Mouse (Mus musculus) monocyte, adult 2 months (primary cell): Measurements from ENCODE around the gene Gk5.
"Not testable (repeated sequence)": the region's sequence is repeated elsewhere in the genome, so short reads cannot be mapped to it uniquely, and the experiment has no call there.

ENCODE experiments used
- DNase-seq, 2 experiments: peaks; one replicate each; pipeline ENCODE4 v3.0.0; 2022; ENCODE audit warnings: low spot score in 2 of 2, low read depth in 1 of 2

Gene Gk5

DNA sequence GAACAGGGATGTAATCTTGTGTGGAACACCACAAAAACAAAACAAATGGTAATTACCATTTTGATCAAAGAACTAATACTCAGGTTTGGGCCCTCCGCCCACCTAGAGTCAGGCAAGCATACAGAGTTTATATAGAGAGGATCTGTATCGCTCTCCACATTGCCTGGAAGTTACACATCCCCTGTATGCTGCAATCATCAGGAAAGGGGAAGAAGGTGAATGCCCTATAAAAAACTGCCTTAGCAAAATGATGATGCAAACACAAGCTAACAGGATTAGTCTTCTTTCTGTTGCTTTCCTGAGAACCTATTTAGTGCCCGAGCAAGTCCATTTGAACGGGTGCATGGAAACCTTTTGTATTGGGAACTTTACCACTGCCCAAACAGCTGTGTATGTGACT, 24.5 kb downstream of the Gk5 start:
- no peak for DNase-seq

DNA sequence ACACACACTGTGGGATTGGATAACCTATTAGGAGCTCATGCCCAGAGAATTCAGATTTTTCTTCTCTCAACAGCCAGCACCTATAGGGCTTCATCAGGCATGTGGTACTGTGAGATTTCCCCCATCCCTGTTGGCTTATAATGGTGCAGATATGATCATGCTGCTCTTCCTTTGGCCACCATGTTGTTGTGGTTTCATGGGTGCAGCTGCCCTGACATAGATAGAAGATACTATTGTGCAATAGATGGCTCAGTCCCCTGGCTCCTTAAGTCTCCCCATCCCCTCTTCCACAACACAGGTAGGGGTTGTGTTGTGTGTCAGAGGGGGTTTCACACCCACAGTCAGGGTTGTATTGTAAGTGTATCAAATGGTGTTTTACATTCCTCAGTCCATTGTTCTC, 25.7 kb downstream of the Gk5 start:
- DNase-seq, result no peak

DNA sequence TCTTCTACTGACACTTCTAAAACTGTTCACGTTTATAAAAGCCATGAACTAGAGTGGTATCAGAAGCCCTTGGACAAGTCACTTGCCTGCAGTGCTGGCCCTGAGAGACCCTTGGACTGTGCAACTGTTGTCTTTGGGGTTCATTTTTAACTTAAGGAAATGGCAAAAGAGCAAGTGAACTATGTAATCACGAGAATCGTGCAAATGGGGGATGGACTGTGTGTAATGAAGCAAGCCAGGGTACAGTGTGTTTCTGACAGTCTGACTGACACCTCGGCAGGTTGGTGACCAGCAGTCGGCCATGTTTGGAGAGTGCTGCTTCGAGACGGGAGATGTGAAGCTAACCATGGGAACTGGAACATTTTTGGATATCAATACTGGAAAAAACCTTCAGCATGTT, 33.6 kb downstream of the Gk5 start:
- DNase-seq, result no peak

DNA sequence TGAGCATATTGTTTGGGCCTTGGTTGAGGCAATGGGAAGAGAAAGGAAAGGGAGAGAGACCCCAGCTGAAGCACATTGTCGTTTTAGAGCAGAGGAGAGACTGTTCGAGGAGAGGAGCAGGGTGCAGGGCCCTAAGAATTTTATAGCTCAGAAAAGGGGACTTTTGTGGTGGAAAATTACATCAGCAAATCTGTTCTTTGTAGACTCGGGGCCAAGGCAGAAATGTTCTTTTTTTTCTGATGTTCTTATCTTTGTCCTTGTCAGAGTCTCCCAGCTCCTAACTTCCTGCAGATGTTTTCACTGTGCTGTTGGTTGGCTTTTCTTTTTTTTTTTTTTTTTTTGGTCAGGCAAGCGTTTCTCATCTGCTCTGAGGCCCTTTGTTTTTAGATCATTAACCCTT, 39.3 kb downstream of the Gk5 start:
- no peak for DNase-seq

DNA sequence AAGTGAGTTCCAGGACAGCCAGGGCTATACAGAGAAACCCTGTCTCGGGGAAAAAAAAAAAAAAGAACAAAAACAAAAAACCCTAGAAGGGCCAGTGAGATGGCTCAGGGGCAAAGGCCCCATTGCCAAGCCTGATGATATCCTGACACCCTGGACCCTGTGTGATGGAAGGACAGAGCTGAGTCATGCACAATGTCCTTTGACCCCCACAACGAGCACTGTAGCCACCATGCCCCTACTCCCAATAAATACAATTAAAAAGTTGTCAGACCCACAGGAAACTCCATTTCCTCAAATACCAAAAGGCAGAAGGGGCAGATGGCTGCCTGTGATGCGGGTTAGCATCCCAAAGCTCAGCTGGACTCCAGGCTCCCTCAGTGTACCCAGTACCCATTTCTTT, 39.9 kb downstream of the Gk5 start:
- no peak for DNase-seq

DNA sequence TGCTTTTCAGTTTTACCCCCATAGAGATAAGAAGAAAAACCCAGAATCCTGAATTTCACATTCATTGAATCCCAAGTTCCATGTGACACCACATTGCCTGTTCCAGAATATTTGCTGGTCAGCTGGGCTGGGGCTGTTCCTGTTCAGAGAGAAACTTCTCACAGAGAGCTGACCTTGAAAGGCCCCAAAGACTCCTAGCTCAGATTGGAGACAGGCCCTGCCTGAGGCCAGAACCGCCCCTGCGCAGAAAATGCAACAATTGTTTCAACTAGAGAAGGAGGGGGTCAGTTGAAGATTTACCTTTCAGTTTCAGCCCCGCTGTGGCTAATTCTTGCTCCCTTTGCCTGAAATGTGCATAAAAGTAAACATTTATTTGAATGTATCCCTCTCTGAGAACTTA, 41.6 kb downstream of the Gk5 start:
- DNase-seq, result no peak

DNA sequence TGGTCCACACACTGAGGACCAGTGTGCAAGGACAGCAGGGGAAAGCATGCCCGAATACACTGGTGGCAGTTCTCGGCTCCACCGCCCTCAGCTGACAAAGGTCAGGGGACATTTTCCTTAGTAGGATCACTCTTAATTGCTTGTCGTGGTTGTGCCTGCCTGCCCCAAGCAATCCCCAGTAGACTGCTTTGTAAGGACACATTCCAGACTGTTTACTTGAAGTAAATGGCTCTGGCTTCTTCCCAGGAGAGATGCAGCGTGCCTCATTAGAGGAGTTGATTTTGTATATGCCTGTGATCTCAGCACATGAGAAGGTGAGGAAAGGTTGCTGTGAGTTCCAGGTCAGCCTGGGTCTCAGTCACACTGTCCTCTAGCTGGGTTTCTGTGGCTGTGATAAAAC, 43.3 kb downstream of the Gk5 start:
- DNase-seq, result no peak

DNA sequence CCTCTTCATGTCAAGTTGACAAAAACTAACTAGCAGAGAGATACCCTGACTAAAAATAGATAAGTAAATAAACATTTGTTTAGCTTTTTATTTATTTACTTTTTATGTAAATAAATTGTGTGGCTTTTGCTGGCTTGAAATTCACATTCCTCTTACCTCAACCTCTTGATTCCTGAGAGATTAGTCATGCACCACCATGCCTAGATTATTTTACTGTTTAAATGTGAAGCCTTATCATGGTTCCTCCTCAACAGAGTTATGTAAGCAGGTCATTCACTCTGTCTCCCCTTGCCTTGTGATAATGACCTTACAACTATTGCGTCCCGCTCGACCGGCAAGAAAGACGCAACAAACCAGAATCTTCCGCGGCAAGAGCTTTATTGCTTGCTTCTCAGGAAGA, 44.3 kb downstream of the Gk5 start:
- DNase-seq, result no peak

DNA sequence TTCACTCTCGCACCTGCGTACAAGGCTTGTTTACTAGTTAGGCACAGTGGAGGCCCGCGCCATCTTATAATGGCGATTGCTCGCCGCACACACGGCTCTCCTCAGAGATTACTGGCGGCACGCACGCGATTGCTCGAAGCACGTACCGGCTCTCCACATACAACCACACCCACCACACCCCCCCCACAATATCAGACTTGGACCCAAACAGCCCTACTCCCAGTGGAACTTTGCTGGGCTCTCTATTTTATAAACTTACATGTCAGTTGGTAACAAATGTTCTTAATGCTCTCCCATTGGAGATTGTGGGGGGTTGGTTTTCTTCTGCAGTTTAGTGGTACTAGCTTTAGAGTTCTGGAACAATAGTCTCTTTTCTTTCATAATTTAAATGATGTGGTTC, 44.8 kb downstream of the Gk5 start:
- not testable (repeated sequence) for DNase-seq

DNA sequence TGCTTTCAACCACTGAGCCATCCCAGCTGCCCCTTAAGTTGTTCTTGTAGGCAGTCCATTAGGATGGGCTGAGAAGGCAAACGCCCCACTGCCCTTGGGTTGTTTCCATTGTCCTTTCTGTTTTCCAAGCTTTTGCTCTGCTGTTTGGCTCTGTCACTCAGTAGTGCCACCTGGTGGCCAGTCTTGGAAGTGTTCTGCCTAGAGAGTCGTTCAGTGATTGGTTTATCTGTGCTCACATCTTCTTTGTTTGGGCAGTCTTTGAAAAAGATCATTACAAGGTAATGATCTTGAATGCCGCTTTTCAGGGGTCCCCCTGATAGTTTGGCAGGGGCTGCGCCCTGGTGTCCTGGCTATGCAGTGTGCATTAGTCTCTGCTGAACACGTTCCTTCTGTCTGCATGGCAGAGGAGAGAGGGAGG, 48.0 kb downstream of the Gk5 start:
- DNase-seq, result peak in 1 of 2 experiments; percentile 37

DNA sequence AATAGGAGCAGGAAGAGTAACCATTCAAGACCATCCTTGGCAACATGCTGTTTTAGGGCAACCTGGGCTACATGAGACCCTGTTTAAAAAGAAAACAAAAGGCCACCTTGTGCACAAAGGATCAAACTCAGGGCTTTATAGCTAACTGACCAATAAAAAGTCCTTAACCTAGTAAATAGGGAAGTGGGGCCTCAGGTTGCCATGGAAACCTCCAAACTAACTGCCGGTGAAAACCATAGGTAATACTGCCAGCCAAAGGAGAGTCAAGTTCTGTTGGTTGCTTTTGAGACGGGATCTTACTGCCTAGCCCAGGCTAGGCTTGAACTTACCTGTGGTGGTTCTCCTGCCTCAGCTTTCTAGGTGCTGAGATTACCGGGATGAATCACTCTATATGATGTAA, 51.4 kb downstream of the Gk5 start:
- no peak for DNase-seq

DNA sequence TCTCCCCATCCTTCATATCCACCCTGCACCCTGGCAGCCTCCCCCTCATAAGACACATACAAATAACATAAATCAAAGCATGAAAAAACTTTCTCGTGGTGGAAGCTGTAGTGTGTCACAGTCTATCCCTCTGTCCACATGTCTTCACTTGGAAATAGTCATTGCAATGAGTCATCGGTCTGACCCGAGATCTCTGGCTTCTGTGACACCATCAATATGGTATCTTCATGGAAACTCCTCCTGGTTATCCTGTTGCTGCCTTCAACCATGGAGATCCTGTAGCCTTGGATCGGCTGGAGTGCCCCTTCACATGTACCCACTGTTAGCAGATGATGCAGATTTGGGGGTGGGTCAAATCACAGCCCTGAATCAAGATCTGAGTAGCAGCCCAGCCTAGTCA, 65.7 kb downstream of the Gk5 start:
- no peak for DNase-seq

DNA sequence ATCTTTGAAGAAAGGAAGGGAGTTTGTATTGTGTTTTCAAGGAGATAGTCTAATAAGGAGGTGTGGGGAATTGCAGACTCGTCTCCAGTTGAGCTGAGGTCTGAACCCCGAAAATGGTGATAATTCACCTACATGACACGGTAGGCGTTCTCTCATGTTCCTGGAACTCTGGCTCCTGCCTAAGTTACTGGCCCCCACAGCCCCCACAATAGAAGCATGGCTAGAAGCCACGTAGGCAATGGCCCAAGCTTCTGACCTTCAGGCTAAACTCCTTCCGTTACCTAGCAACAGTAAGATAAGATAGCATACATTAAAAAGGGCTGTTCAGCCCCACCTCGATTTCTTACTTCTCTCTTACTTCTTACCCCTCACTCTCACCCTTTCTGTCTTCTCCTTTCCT, 67.5 kb downstream of the Gk5 start:
- no peak for DNase-seq

DNA sequence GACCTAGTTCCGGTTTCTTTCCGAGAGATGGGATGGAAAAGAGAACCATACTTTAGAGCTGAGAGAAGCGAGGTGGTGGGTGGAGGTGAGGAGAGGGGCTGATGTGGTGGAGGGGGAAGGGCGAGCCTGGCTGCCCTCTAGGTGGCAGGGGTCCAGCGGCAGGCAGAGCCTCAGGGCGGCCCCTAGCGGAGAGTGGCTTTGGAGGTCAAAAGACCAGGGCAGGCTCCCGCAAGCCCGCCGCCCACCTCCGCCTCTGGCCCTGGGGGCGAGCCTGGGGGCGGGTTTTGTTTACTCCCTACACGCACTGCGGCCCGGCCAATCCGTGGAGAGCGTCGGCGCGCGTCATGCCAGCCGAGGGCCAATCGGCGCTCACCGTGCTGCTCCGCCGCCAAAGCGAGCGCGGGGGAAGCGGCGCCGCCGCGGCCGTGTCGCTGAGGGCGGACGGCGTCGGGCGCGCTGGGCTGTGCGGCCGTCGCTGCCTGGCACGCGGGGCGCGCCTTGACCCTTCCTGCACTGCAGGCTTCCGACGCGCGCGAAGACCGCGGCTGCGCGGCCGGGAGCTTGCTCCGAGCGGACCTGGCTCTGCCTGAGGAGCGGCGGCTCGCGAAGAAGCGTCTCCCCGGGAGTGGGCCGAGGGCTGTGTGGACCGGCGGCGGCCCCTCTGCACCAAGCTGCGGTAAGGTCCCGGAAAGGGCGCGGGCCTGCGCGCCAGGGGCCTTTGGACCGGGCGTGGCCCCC, 76.9 kb downstream of the Gk5 start, which contains the start of gene Tfdp2:
TSS of gene Tfdp2 (plus strand) at position 391 of the 738 bp plus-strand sequence.
- DNase-seq, result peak; percentile 35 to 53

DNA sequence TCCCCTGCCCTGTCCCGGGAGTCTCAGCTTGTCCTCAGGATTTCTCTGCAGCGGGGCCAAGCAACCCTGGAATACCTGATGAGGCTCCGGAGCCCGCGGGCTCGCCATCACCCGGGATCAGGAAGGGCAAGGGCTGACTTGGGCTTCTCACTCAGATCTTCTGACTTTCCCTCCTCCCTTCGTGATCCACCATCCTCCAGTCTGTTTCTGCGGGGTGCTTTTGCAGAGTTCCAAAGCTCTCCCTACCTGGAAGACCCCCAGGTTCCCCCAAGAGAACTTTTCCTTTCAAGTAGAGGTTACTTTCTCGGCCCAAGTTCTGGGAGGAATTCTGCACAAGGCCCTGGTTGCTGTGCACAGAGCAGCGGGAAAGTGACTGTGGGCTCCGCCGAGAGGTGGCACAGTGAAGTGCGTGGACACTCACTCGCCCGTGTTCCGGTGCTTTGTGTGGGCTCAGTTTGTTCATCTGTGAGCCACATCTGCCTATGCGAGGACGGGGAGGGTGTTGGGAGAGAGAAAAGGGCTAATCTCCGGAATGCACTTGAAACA, 77.5 kb downstream of the Gk5 start:
- peak in 1 of 2 experiments; percentile 15 for DNase-seq

DNA sequence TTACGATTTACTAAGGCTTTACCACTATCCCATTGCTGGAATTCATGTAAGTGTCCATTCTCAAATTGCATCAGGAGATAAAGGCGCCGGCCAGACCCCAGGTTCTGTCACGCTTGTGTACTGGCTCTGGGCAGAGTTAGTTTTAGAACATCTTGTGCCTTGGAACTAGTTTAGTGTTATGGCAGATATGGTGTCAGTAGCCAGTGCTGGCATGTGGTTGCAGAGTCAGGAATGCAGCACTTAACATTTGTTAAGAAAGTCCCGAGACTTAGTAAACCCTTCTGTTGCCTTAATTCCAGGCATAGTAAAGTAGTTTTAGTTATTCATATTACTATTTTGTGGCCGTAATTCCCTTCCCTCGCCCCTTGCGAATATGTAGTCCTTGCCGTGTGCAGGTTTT, 78.6 kb downstream of the Gk5 start:
- no peak for DNase-seq

DNA sequence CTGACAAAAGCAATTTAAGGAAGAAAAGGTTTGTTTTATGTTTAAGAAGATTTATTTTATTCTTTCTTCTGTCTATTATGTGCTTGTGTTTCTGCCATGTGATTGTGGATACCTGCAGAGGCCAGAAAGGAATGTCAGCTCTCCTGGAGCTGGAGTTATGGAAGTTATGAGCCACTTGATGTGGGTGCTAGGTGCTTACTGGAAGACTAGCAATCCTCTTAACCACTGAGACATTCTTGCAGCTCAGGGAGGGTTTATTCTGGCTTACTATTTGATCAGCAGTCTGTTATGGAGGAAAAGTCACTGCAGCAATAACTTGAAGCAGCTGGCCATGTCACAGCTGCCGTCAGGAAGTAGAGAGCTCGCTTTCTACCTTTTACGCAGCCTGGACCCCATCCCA, 84.5 kb downstream of the Gk5 start:
- no peak for DNase-seq

DNA sequence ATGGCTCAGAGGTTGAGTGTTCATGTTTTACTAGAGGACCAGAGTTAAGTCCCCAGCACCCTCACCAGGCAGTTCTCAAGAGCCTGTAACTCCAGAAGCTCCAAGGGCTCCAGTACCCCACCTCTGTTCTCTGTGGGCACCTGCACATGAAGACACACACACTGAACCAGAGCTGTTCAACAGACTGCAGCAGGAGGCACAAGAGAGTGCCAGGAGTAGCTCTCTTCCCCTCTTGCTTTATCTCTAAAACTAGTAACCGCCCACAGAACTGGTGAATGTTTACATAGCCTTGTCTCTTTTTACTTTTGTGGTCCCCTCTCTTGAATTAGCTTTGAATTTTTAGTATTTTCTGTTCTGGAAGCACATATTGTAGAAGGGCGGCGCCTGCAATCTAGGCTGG, 88.3 kb downstream of the Gk5 start:
- DNase-seq, result no peak

DNA sequence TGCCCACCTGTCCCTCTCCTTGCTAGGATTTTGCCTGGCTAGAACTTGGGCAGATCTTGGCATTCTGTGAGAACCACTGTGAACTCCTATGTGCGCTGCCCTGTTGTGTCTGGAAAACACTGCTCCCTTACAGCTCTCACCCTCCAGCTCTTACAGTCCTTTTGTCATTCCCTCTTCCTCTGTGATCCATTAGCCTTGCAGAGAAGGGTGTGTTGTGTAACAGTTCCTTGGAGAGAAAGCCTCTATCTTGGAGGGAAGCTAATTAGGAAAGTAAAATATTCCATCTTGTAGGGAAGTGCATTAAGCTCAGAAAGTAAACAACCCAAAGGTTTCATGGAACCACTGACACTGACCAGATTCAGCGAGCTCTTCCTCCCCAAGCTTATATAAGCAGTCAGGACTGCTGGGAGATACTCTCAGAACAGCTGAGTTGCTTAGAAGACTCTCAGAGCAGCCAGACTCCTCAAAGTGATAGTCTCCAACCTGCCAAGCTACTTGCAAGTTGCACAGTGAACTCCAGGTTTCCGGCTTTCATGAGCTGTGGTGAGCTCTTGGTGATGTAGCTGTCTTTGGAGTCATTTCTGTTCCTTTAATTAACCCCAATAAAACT, 94.0 kb downstream of the Gk5 start:
- no peak for DNase-seq

DNA sequence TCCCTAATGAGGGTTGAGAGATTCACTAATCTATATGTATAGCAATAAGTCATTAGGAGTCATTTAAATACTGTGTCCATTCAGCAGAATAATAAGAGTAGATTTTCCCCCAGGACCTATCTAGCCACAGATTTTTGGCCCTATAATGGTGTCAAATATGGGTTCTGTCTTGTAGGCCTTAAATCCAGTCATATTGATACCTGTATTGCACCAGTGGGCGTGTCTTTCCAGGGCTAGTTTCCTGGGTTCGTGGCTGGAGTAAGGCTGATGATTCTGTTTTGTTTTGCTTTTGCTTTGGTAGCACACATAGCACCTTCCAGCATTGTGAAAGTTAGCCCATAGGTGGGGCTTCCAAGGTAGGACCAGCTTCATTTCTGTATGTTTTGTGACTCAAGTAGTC, 95.0 kb downstream of the Gk5 start:
- DNase-seq, result no peak

DNA sequence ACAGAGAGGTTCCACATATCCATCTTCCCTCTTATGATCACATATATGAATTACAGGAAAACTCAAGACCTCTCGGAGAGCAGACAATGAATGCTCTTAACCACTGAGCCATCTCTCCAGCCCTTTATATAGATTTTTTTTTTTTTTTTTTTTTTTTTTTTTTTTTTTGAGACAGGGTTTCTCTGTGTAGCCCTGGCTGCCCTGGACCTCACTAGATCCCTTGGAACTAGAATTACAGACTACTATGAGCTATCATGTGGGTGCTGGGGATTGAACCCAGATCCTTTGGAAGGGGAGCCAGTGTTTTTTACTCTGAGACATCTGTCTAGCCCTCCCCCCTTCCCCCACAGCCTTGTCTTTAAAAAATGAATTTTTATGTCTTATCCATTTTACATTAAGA, 98.1 kb downstream of the Gk5 start:
- DNase-seq, result no peak

DNA sequence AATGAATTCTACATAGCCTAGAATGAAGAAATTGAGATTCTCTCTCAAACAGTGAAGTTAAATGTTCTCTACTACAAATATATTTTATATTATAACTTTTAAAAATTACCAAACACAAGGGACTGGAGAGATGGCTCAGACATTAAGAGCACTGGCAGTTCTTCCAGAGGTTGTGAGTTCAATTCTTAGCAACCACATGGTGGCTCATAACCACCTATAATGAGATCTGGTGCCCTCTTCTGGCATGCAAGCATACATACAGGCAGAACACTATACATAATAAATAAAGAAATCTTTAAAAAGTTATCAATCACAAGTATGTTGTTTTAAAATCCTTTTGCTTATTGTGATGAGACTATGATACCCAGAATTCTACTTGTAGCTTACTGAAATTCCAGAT, 98.6 kb downstream of the Gk5 start:
- no peak for DNase-seq
